ENCODE assay signal across 8 mouse cellular contexts in the genomic region with DNA sequence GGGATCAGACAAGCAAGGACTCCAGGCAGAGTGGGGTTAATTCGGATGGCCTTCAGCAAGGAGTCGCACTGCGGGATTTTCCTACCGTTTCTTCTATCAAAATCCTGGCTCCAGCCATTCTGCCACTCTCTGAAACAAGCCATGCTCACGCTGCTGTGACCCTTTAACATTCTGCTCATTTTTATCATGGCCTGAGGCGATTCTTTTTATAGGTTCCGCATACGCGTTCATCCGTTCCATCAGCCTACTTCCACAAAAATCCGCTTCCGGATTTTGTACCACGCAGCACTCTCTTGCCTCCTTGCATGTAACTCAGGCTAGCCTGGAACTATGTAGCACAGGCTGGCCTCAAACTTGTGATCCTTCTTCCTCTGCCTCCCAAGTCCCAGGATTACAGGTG. TPM values are rescaled to one million over a fixed set of nuclear protein-coding genes. Genes with fewer than 3 reads are reported as not detected.
DNase-seq lines count a peak whose midpoint lies in the region; ATAC-seq and TF ChIP-seq lines count a peak whose summit lies in the region.

No protein-coding gene starts in this region.

- no peak for TF ChIP-seq CTCF in liver, embryonic 14.5 days (IDR thresholded peaks at IDR 0.05; ENCODE audit: low read depth)

- DNase-seq in kidney, postnatal 36 days: peak; percentile 13 to 30
- DNase-seq in kidney, adult 18-20 months: no peak
- peak; percentile 75 for DNase-seq in NIH3T3 (ENCODE audit: low read depth)
- peak; percentile 60 for DNase-seq in forebrain, embryonic 14.5 days (ENCODE audit: low spot score)
- DNase-seq in liver, embryonic 14.5 days (ENCODE audit: low read depth in 3 of 3, low spot score in 3 of 3): peak in 2 of 3 experiments; percentile 5 to 13
- no peak for DNase-seq in adrenal gland, postnatal 25 days
- DNase-seq in spleen, adult 12 weeks (ENCODE audit: low spot score): no peak

- ATAC-seq in forebrain, embryonic 14.5 days: no peak
- ATAC-seq in liver, embryonic 14.5 days (ENCODE audit: insufficient read depth): no peak
- no peak; the same call in 1 of the 2 replicates for ATAC-seq in neural tube, embryonic 14.5 days (ENCODE audit: low read depth)

- peak overlapping the region; percentile 89 for H3K4me2 ChIP-seq in forebrain, embryonic 14.5 days (ENCODE audit: low read length)
- peak overlapping the region; percentile 94 for H3K4me2 ChIP-seq in liver, embryonic 14.5 days (ENCODE audit: low read depth)
- peak overlapping the region; percentile 98 for H3K4me2 ChIP-seq in neural tube, embryonic 14.5 days (ENCODE audit: low read depth, low read length)

- H3K36me3 ChIP-seq in forebrain, embryonic 14.5 days (ENCODE audit: control insufficient read depth, insufficient read depth, low read length): peaks cover 4% of the 10 kb centered on the region; the same call in 1 of the 2 replicates
- H3K36me3 ChIP-seq in liver, embryonic 14.5 days (replicated peaks; ENCODE audit: control insufficient read depth, insufficient read depth, low read depth): no peaks in the 10 kb centered on the region
- peaks cover 4% of the 10 kb centered on the region; the same call in 1 of the 2 replicates for H3K36me3 ChIP-seq in neural tube, embryonic 14.5 days (ENCODE audit: control insufficient read depth, insufficient read depth, low read length)

- peak overlapping the region; percentile 69 for H3K4me3 ChIP-seq in forebrain, embryonic 14.5 days (ENCODE audit: low read depth, low read length)
- peak overlapping the region; percentile 75 to 84 for H3K4me3 ChIP-seq in liver, embryonic 14.5 days (ENCODE audit: insufficient read depth in 1 of 2, low read depth in 2 of 2, low read length in 2 of 2)
- peak overlapping the region; percentile 55 for H3K4me3 ChIP-seq in neural tube, embryonic 14.5 days (ENCODE audit: low read depth, low read length)

- H3K27me3 ChIP-seq in forebrain, embryonic 14.5 days (replicated peaks; ENCODE audit: control insufficient read depth, insufficient read depth, low read length): no peaks in the 10 kb centered on the region
- peaks cover 3% of the 10 kb centered on the region for H3K27me3 ChIP-seq in liver, embryonic 14.5 days (ENCODE audit: control insufficient read depth, insufficient read depth, low read length)
- no peaks in the 10 kb centered on the region; the same call in 1 of the 2 replicates for H3K27me3 ChIP-seq in neural tube, embryonic 14.5 days (ENCODE audit: control insufficient read depth, insufficient read depth, low read length)

- H3K4me1 ChIP-seq in forebrain, embryonic 14.5 days (ENCODE audit: control insufficient read depth, insufficient read depth, low read length): 0 out of 2 replicates have a peak, but pooled peaks cover 6% of the 10 kb centered on the region
- peaks cover 0 to 8% of the 10 kb centered on the region in 2 experiments; a peak in 2 of 4 replicates for H3K4me1 ChIP-seq in liver, embryonic 14.5 days (replicated peaks; ENCODE audit: control insufficient read depth in 2 of 2, insufficient read depth in 2 of 2, low read length in 1 of 2)
- H3K4me1 ChIP-seq in neural tube, embryonic 14.5 days (ENCODE audit: control insufficient read depth, insufficient read depth, low read length): 0 out of 2 replicates have a peak, but pooled peaks cover 3% of the 10 kb centered on the region

- WGBS in forebrain, embryonic 14.5 days: 5% methylated on average over 13 of the region's 13 CpGs
- 1% methylated on average over 13 of the region's 13 CpGs for WGBS in liver, embryonic 14.5 days (ENCODE audit: insufficient replicate concordance)
- 2% methylated on average over 13 of the region's 13 CpGs for WGBS in neural tube, embryonic 14.5 days

- H3K9me3 ChIP-seq in forebrain, embryonic 14.5 days (replicated peaks; ENCODE audit: control insufficient read depth, low read length): no peaks in the 10 kb centered on the region
- no peaks in the 10 kb centered on the region for H3K9me3 ChIP-seq in liver, embryonic 14.5 days (ENCODE audit: control insufficient read depth, low read length)
- no peaks in the 10 kb centered on the region for H3K9me3 ChIP-seq in neural tube, embryonic 14.5 days (ENCODE audit: control insufficient read depth, low read length)

- H3K27ac ChIP-seq in forebrain, embryonic 14.5 days (ENCODE audit: low read depth, low read length): peak overlapping the region; percentile 0; the same call in 1 of the 2 replicates
- no peak overlapping the region for H3K27ac ChIP-seq in liver, embryonic 14.5 days
- peak overlapping the region; percentile 91 for H3K27ac ChIP-seq in neural tube, embryonic 14.5 days (ENCODE audit: low read depth, low read length)

- H3K9ac ChIP-seq in forebrain, embryonic 14.5 days (ENCODE audit: low read length): peak overlapping the region; percentile 73
- no peak overlapping the region for H3K9ac ChIP-seq in liver, embryonic 14.5 days (replicated peaks)
- peak overlapping the region; percentile 65 for H3K9ac ChIP-seq in neural tube, embryonic 14.5 days (replicated peaks; ENCODE audit: low read depth, low read length)

- TF ChIP-seq EP300 in liver, embryonic 14.5 days (IDR thresholded peaks at IDR 0.05; ENCODE audit: low read depth): no peak

RNA-seq across cellular contexts. Expression of a gene that starts 0.5 kb away (rescaled TPM):
- polyA plus RNA-seq in forebrain, embryonic 14.5 days (2014; fragmentation: Nextera tagmentation; extraction: Ambion mirVana): 15.2 and 15.7 TPM in 2 replicates
- 0.69 and 0.77 TPM in 2 replicates for polyA plus RNA-seq in liver, embryonic 14.5 days (2012; rRNA removed)
- 0.49 and 1.2 TPM in 2 replicates for polyA plus RNA-seq in liver, embryonic 14.5 days (2014; fragmentation: Nextera tagmentation; extraction: Ambion mirVana)
- polyA plus RNA-seq in neural tube, embryonic 14.5 days (2014; fragmentation: Nextera tagmentation; extraction: Ambion mirVana): 21.3 and 29.7 TPM in 2 replicates
- 19.8 and 23.0 TPM in 2 replicates for total RNA-seq in adrenal gland, postnatal 25 days (2021)

RNA-seq across cellular contexts. Expression of a gene that starts 40.7 kb away (rescaled TPM):
- 9.2 and 12.7 TPM in 2 replicates for polyA plus RNA-seq in forebrain, embryonic 14.5 days (2014; fragmentation: Nextera tagmentation; extraction: Ambion mirVana)
- polyA plus RNA-seq in liver, embryonic 14.5 days (2012; rRNA removed): 0.29 and 0.40 TPM in 2 replicates
- 0.33 and 0.61 TPM in 2 replicates for polyA plus RNA-seq in liver, embryonic 14.5 days (2014; fragmentation: Nextera tagmentation; extraction: Ambion mirVana)
- polyA plus RNA-seq in neural tube, embryonic 14.5 days (2014; fragmentation: Nextera tagmentation; extraction: Ambion mirVana): 15.6 and 20.5 TPM in 2 replicates
- total RNA-seq in adrenal gland, postnatal 25 days (2021): 27.7 and 38.8 TPM in 2 replicates

Comparison
In these comparisons a context has a peak if more than half of its experiments do, and no peak if none do; other contexts are left out.
1. DNase-seq: peak in kidney, postnatal 36 days (2 of 2), NIH3T3 (single experiment), forebrain, embryonic 14.5 days (single experiment) and liver, embryonic 14.5 days (2 of 3); none in kidney, adult 18-20 months (single experiment), adrenal gland, postnatal 25 days (single experiment) and spleen, adult 12 weeks (single experiment).
2. Peak in every context shown above with its lines, with median percentiles within 50 percentile points of each other: H3K4me2 ChIP-seq and H3K4me3 ChIP-seq.